Mouse (Mus musculus) forebrain, embryonic 13.5 days (tissue): Measurements from ENCODE around the gene Rnase11. TPM values are rescaled to one million over a fixed set of nuclear protein-coding genes. Genes with fewer than 3 reads are reported as not detected.

Source experiments
- polyA plus RNA-seq: library from polyadenylated mRNA; unstranded; fragments of >200 nt; fragmentation: Nextera tagmentation; extraction: Ambion mirVana; gene quantifications from 2 replicates; pipeline ENCODE4 v1.2.1, GENCODE M21; 2015

Rnase11 gene
- polyA plus RNA-seq, 1 experiment from 2014 or later = not detected

Other genes with a start within 250 kb of the Rnase11 start
- not detected in 2 replicates for gene Ccnb1ip1, start 242.4 kb downstream of the Rnase11 start, polyA plus RNA-seq
- gene Parp2, start 242.3 kb downstream of the Rnase11 start, polyA plus RNA-seq = 65.0 and 67.2 TPM in 2 replicates
- 1.9 and 3.5 TPM in 2 replicates for gene Tep1, start 179.6 kb downstream of the Rnase11 start, polyA plus RNA-seq
- gene Klhl33, start 152.7 kb downstream of the Rnase11 start, polyA plus RNA-seq = 0.12 and 0.29 TPM in 2 replicates
- gene Osgep, start 125.3 kb downstream of the Rnase11 start, polyA plus RNA-seq = 150 and 164 TPM in 2 replicates
- gene Apex1, start 125.2 kb downstream of the Rnase11 start, polyA plus RNA-seq = 355 and 364 TPM in 2 replicates
- gene Pip4p1, start 119.3 kb downstream of the Rnase11 start, polyA plus RNA-seq = 73.7 and 76.9 TPM in 2 replicates
- gene Pnp, start 119.1 kb downstream of the Rnase11 start, polyA plus RNA-seq = 33.2 and 35.4 TPM in 2 replicates
- gene Gm49342, start 105.6 kb downstream of the Rnase11 start, polyA plus RNA-seq = not detected in 2 replicates
- 0.52 TPM in 1 of 2 replicates, not detected in the other for gene Pnp2, start 94.2 kb downstream of the Rnase11 start, polyA plus RNA-seq
- gene Rnase10, start 42.4 kb downstream of the Rnase11 start, polyA plus RNA-seq = not detected in 2 replicates
- gene Rnase9, start 8.3 kb downstream of the Rnase11 start, polyA plus RNA-seq = not detected in 2 replicates
- gene Rnase12, start 7.5 kb upstream of the Rnase11 start, polyA plus RNA-seq = not detected in 2 replicates
- 0.03 TPM in 1 of 2 replicates, not detected in the other for gene Olfr750, start 24.3 kb upstream of the Rnase11 start, polyA plus RNA-seq
- gene Rnase4, start 40.9 kb upstream of the Rnase11 start, polyA plus RNA-seq = 6.7 and 7.0 TPM in 2 replicates
- gene Ang, start 41.0 kb upstream of the Rnase11 start, polyA plus RNA-seq = 0.93 and 1.8 TPM in 2 replicates
- gene Eddm3b, start 64.3 kb upstream of the Rnase11 start, polyA plus RNA-seq = not detected in 2 replicates
- 0.38 TPM in 1 of 2 replicates, not detected in the other for gene Rnase6, start 73.7 kb upstream of the Rnase11 start, polyA plus RNA-seq
- gene Rnase1, start 96.6 kb upstream of the Rnase11 start, polyA plus RNA-seq = 0.24 TPM in 1 of 2 replicates, not detected in the other
- gene Rnase2b, start 112.1 kb upstream of the Rnase11 start, polyA plus RNA-seq = not detected in 2 replicates
- gene Ang2, start 149.0 kb upstream of the Rnase11 start, polyA plus RNA-seq = not detected in 2 replicates
- not detected in 2 replicates for gene Ear14, start 153.2 kb upstream of the Rnase11 start, polyA plus RNA-seq
- not detected in 2 replicates for gene Rnase2a, start 205.9 kb upstream of the Rnase11 start, polyA plus RNA-seq